Mouse (Mus musculus): ENCODE results near the gene Gm43638. TPM values are rescaled to one million over a fixed set of nuclear protein-coding genes. Genes with fewer than 3 reads are reported as not detected.

Gm43638 gene
- not detected for polyA plus RNA-seq (2014; fragmentation: Illumina TruSeq; extraction: RNeasy Lipid Tissue Mini Kit (QIAGEN cat#74804); ENCODE audit: low replicate concordance)

GRCm38 (mm10) chr5:87486706-87487105, at the start of gene Gm43638:
TSS of gene Gm43638 (minus strand) at chr5:87486806.

GRCm38 (mm10) chr5:87490771-87491170, 4.2 kb upstream of the Gm43638 start, which contains the start of gene Ugt2a1:
TSS of gene Ugt2a1 (minus strand) at chr5:87490871.

GRCm38 (mm10) chr5:87482160-87482559, 4.4 kb downstream of the Gm43638 start, which contains the start of gene Ugt2a2:
TSS of gene Ugt2a2 (minus strand) at chr5:87482260.

GRCm38 (mm10) chr5:87424041-87424440, 62.6 kb downstream of the Gm43638 start, which contains the start of gene Ugt2b38:
TSS of gene Ugt2b38 (minus strand) at chr5:87424203.

Other genes with a start within 250 kb of the Gm43638 start
- gene Ugt2b37, start 232.0 kb downstream of the Gm43638 start, polyA plus RNA-seq (2014; fragmentation: Illumina TruSeq; extraction: RNeasy Lipid Tissue Mini Kit (QIAGEN cat#74804); ENCODE audit: low replicate concordance) = not detected
- gene Ugt2a3, start 149.6 kb downstream of the Gm43638 start, polyA plus RNA-seq (2014; fragmentation: Illumina TruSeq; extraction: RNeasy Lipid Tissue Mini Kit (QIAGEN cat#74804); ENCODE audit: low replicate concordance) = 410 TPM
- gene Ugt2b38, start 62.6 kb downstream of the Gm43638 start, polyA plus RNA-seq (2014; fragmentation: Illumina TruSeq; extraction: RNeasy Lipid Tissue Mini Kit (QIAGEN cat#74804); ENCODE audit: low replicate concordance) = 5.5 TPM
- gene Ugt2a2, start 4.5 kb downstream of the Gm43638 start, polyA plus RNA-seq (2014; fragmentation: Illumina TruSeq; extraction: RNeasy Lipid Tissue Mini Kit (QIAGEN cat#74804); ENCODE audit: low replicate concordance) = not detected
- not detected for gene Ugt2a1, start 4.1 kb upstream of the Gm43638 start, polyA plus RNA-seq (2014; fragmentation: Illumina TruSeq; extraction: RNeasy Lipid Tissue Mini Kit (QIAGEN cat#74804); ENCODE audit: low replicate concordance)
- gene Sult1b1, start 51.4 kb upstream of the Gm43638 start, polyA plus RNA-seq (2014; fragmentation: Illumina TruSeq; extraction: RNeasy Lipid Tissue Mini Kit (QIAGEN cat#74804); ENCODE audit: low replicate concordance) = 4,340 TPM
- 2,250 TPM for gene Sult1d1, start 82.2 kb upstream of the Gm43638 start, polyA plus RNA-seq (2014; fragmentation: Illumina TruSeq; extraction: RNeasy Lipid Tissue Mini Kit (QIAGEN cat#74804); ENCODE audit: low replicate concordance)
- not detected for gene Sult1e1, start 104.8 kb upstream of the Gm43638 start, polyA plus RNA-seq (2014; fragmentation: Illumina TruSeq; extraction: RNeasy Lipid Tissue Mini Kit (QIAGEN cat#74804); ENCODE audit: low replicate concordance)
- gene Csn1s1, start 179.4 kb upstream of the Gm43638 start, polyA plus RNA-seq (2014; fragmentation: Illumina TruSeq; extraction: RNeasy Lipid Tissue Mini Kit (QIAGEN cat#74804); ENCODE audit: low replicate concordance) = not detected
- gene Csn2, start 212.8 kb upstream of the Gm43638 start, polyA plus RNA-seq (2014; fragmentation: Illumina TruSeq; extraction: RNeasy Lipid Tissue Mini Kit (QIAGEN cat#74804); ENCODE audit: low replicate concordance) = not detected

Data from small intestine, adult 10 weeks (tissue).